Mouse (Mus musculus): ENCODE measurements around the gene Mcm10. TPM values are rescaled to one million over a fixed set of nuclear protein-coding genes. Genes with fewer than 3 reads are reported as not detected.
A peak's percentile ranks its signal among the peaks of the same experiment; 100 is the strongest.

Mcm10 gene
- polyA plus RNA-seq, 2 experiments = 32.3 to 35.2 TPM

- no peaks in the 10 kb centered on the region for H3K27me3 ChIP-seq (ENCODE audit: control insufficient read depth, insufficient read depth, low read length)
- H3K9me3 ChIP-seq (ENCODE audit: control insufficient read depth, low read length) = no peaks in the 10 kb centered on the region
- peaks cover 11 to 17% of the 10 kb centered on the region in 2 experiments for H3K4me1 ChIP-seq (replicated peaks; ENCODE audit: control insufficient read depth in 2 of 2, insufficient read depth in 2 of 2, low read length in 1 of 2)
- peaks cover 2% of the 10 kb centered on the region for H3K36me3 ChIP-seq (replicated peaks; ENCODE audit: control insufficient read depth, insufficient read depth, low read depth)
- H3K4me3 ChIP-seq (ENCODE audit: insufficient read depth in 1 of 2, low read depth in 2 of 2, low read length in 2 of 2) = no peak overlapping the region
- ATAC-seq (ENCODE audit: insufficient read depth) (no peak), DNase-seq (ENCODE audit: low read depth in 3 of 3, low spot score in 3 of 3) (no peak)
- H3K27ac ChIP-seq = no peak overlapping the region
- TF ChIP-seq CTCF (IDR thresholded peaks at IDR 0.05; ENCODE audit: low read depth) = no peak
- no peak for TF ChIP-seq EP300 (IDR thresholded peaks at IDR 0.05; ENCODE audit: low read depth)
- no peak overlapping the region for H3K9ac ChIP-seq (replicated peaks)
- no peak overlapping the region for H3K4me2 ChIP-seq (ENCODE audit: low read depth)
- 48% methylated on average over 7 of the region's 7 CpGs for WGBS (ENCODE audit: insufficient replicate concordance)
Measured at GRCm38 (mm10) chr2:5014616-5015015, 2.0 kb upstream of the Mcm10 start.

GRCm38 (mm10) chr2:5011898-5012490 lies 597 bp downstream of the Mcm10 start:
- TF ChIP-seq EP300 (IDR thresholded peaks at IDR 0.05; ENCODE audit: low read depth) (no peak), CTCF (IDR thresholded peaks at IDR 0.05; ENCODE audit: low read depth) (no peak)
- H3K4me2 ChIP-seq (ENCODE audit: low read depth) = peak overlapping the region; percentile 77
- peak overlapping the region; percentile 50 for H3K27ac ChIP-seq
- DNase-seq (ENCODE audit: low read depth in 3 of 3, low spot score in 3 of 3) = no peak
- H3K9ac ChIP-seq (replicated peaks) = peak overlapping the region; percentile 88
- no peaks in the 10 kb centered on the region for H3K27me3 ChIP-seq (ENCODE audit: control insufficient read depth, insufficient read depth, low read length)
- peaks cover 11 to 17% of the 10 kb centered on the region in 2 experiments for H3K4me1 ChIP-seq (replicated peaks; ENCODE audit: control insufficient read depth in 2 of 2, insufficient read depth in 2 of 2, low read length in 1 of 2)
- ATAC-seq (ENCODE audit: insufficient read depth) = peak; percentile 54; the same call in 1 of the 2 replicates
- 5% methylated on average over 8 of the region's 8 CpGs for WGBS (ENCODE audit: insufficient replicate concordance)
- H3K4me3 ChIP-seq (ENCODE audit: insufficient read depth in 1 of 2, low read depth in 2 of 2, low read length in 2 of 2) = peak overlapping the region; percentile 85 to 96
- no peaks in the 10 kb centered on the region for H3K9me3 ChIP-seq (ENCODE audit: control insufficient read depth, low read length)
- peaks cover 22% of the 10 kb centered on the region for H3K36me3 ChIP-seq (replicated peaks; ENCODE audit: control insufficient read depth, insufficient read depth, low read depth)

- Histone ChIP-seq H3K4me1 (replicated peaks; ENCODE audit: control insufficient read depth in 2 of 2, insufficient read depth in 2 of 2, low read length in 1 of 2) (peaks cover 3 to 10% of the 10 kb centered on the region in 2 experiments), H3K4me3 (ENCODE audit: insufficient read depth in 1 of 2, low read depth in 2 of 2, low read length in 2 of 2) (no peak overlapping the region), H3K9me3 (ENCODE audit: control insufficient read depth, low read length) (no peaks in the 10 kb centered on the region), H3K27ac (no peak overlapping the region), H3K9ac (replicated peaks) (no peak overlapping the region), H3K36me3 (replicated peaks; ENCODE audit: control insufficient read depth, insufficient read depth, low read depth) (peaks cover 64% of the 10 kb centered on the region), H3K27me3 (ENCODE audit: control insufficient read depth, insufficient read depth, low read length) (no peaks in the 10 kb centered on the region), H3K4me2 (ENCODE audit: low read depth) (no peak overlapping the region)
- WGBS (ENCODE audit: insufficient replicate concordance) = 90% methylated on average over 4 of the region's 4 CpGs
- no peak for ATAC-seq (ENCODE audit: insufficient read depth)
- TF ChIP-seq EP300 (IDR thresholded peaks at IDR 0.05; ENCODE audit: low read depth) = no peak
- TF ChIP-seq CTCF (IDR thresholded peaks at IDR 0.05; ENCODE audit: low read depth) = no peak
- DNase-seq (ENCODE audit: low read depth in 3 of 3, low spot score in 3 of 3) = no peak
Measured at GRCm38 (mm10) chr2:5007107-5007506, 5.5 kb downstream of the Mcm10 start.

DNA sequence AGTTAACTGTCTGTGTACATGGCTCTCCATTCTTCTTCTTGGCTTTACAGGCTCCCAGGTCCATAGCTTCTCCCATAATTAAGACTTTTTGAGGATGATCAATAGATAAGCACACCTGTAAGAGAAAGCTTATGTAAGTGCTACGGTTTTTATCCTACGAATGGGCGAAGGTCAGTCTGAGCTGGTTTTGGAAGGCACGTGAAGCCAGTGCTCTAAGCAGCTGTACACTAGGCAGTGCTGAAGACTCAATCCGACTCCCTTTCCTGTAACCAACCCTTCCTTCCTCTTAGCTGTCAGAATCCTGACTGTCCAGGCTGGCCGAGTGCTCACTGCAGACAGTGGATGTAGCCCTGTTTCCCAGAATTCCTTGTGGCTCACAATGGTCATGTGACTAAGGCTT lies 11.3 kb downstream of the Mcm10 start:
- TF ChIP-seq EP300 (IDR thresholded peaks at IDR 0.05; ENCODE audit: low read depth) (no peak), CTCF (IDR thresholded peaks at IDR 0.05; ENCODE audit: low read depth) (no peak)
- H3K9me3 ChIP-seq (ENCODE audit: control insufficient read depth, low read length) = no peaks in the 10 kb centered on the region
- H3K27ac ChIP-seq = no peak overlapping the region
- ATAC-seq (ENCODE audit: insufficient read depth) (no peak), DNase-seq (ENCODE audit: low read depth in 3 of 3, low spot score in 3 of 3) (no peak)
- no peak overlapping the region for H3K4me2 ChIP-seq (ENCODE audit: low read depth)
- peaks cover 90% of the 10 kb centered on the region for H3K36me3 ChIP-seq (replicated peaks; ENCODE audit: control insufficient read depth, insufficient read depth, low read depth)
- no peak overlapping the region for H3K9ac ChIP-seq (replicated peaks)
- no peak overlapping the region for H3K4me3 ChIP-seq (ENCODE audit: insufficient read depth in 1 of 2, low read depth in 2 of 2, low read length in 2 of 2)
- 89% methylated on average over 6 of the region's 6 CpGs for WGBS (ENCODE audit: insufficient replicate concordance)
- peaks cover 0 to under 1% of the 10 kb centered on the region in 2 experiments; a peak in 1 of 4 replicates for H3K4me1 ChIP-seq (replicated peaks; ENCODE audit: control insufficient read depth in 2 of 2, insufficient read depth in 2 of 2, low read length in 1 of 2)
- no peaks in the 10 kb centered on the region for H3K27me3 ChIP-seq (ENCODE audit: control insufficient read depth, insufficient read depth, low read length)

GRCm38 (mm10) chr2:4998905-4999304 lies 13.7 kb downstream of the Mcm10 start:
- H3K27ac ChIP-seq = no peak overlapping the region
- no peaks in the 10 kb centered on the region for H3K27me3 ChIP-seq (ENCODE audit: control insufficient read depth, insufficient read depth, low read length)
- no peak overlapping the region for H3K9ac ChIP-seq (replicated peaks)
- no peak for ATAC-seq (ENCODE audit: insufficient read depth)
- H3K36me3 ChIP-seq (replicated peaks; ENCODE audit: control insufficient read depth, insufficient read depth, low read depth) = peaks cover 91% of the 10 kb centered on the region
- whole genome bisulfite sequencing (ENCODE audit: insufficient replicate concordance) = 69% methylated on average over 3 of the region's 3 CpGs
- no peak for TF ChIP-seq EP300 (IDR thresholded peaks at IDR 0.05; ENCODE audit: low read depth)
- peak; percentile 42 for TF ChIP-seq CTCF (IDR thresholded peaks at IDR 0.05; ENCODE audit: low read depth)
- H3K4me3 ChIP-seq (ENCODE audit: insufficient read depth in 1 of 2, low read depth in 2 of 2, low read length in 2 of 2) = no peak overlapping the region
- no peaks in the 10 kb centered on the region for H3K9me3 ChIP-seq (ENCODE audit: control insufficient read depth, low read length)
- no peak for DNase-seq (ENCODE audit: low read depth in 3 of 3, low spot score in 3 of 3)
- no peak overlapping the region for H3K4me2 ChIP-seq (ENCODE audit: low read depth)
- peaks cover 0 to 2% of the 10 kb centered on the region in 2 experiments; a peak in 1 of 4 replicates for H3K4me1 ChIP-seq (replicated peaks; ENCODE audit: control insufficient read depth in 2 of 2, insufficient read depth in 2 of 2, low read length in 1 of 2)
